Mouse (Mus musculus) ovary, adult 2 months (tissue): ENCODE data around the gene Dyrk1b. TPM values are rescaled to one million over a fixed set of nuclear protein-coding genes. Genes with fewer than 3 reads are reported as not detected.

Source experiments
- polyA plus RNA-seq: library from polyadenylated mRNA; depleted of rRNA; stranded (reverse); fragments of >200 nt; gene quantifications from 2 replicates; pipeline ENCODE4 v1.2.3, GENCODE M21; 2012; rRNA removed

The Dyrk1b gene
- 57.1 and 60.7 TPM in 2 replicates for polyA plus RNA-seq

GRCm38 (mm10) chr7:28179228-28179627 is at the start of gene Dyrk1b:
Dyrk1b (plus strand) TSS chr7:28179469.

GRCm38 (mm10) chr7:28169489-28170422 is 9.5 kb upstream of the Dyrk1b start, which contains the start of gene Fbl:
Fbl (plus strand) TSS chr7:28169710.

Other genes starting within 250 kb of the Dyrk1b start
- gene Zfp780b, start 200.3 kb upstream of the Dyrk1b start, polyA plus RNA-seq, result 1.0 and 1.4 TPM in 2 replicates
- 0.10 and 0.44 TPM in 2 replicates for gene Zfp850, start 165.4 kb upstream of the Dyrk1b start, polyA plus RNA-seq
- gene Psmc4, start 129.4 kb upstream of the Dyrk1b start, polyA plus RNA-seq, result 146 and 150 TPM in 2 replicates
- 24.0 and 60.8 TPM in 2 replicates for gene Fcgbp, start 108.2 kb upstream of the Dyrk1b start, polyA plus RNA-seq
- 0.12 and 0.15 TPM in 2 replicates for gene 9530053A07Rik, start 50.0 kb upstream of the Dyrk1b start, polyA plus RNA-seq
- gene Fbl, start 9.8 kb upstream of the Dyrk1b start, polyA plus RNA-seq, result 53.6 and 78.1 TPM in 2 replicates
- 25.5 and 40.8 TPM in 2 replicates for gene Eid2, start 88.4 kb downstream of the Dyrk1b start, polyA plus RNA-seq
- 16.8 and 23.9 TPM in 2 replicates for gene Eid2b, start 98.3 kb downstream of the Dyrk1b start, polyA plus RNA-seq
- gene Selenov, start 111.7 kb downstream of the Dyrk1b start, polyA plus RNA-seq, result 0.12 and 0.46 TPM in 2 replicates
- gene Dll3, start 122.8 kb downstream of the Dyrk1b start, polyA plus RNA-seq, result 0.38 and 0.45 TPM in 2 replicates
- 104 and 109 TPM in 2 replicates for gene Timm50, start 132.6 kb downstream of the Dyrk1b start, polyA plus RNA-seq
- gene Supt5, start 159.3 kb downstream of the Dyrk1b start, polyA plus RNA-seq, result 140 and 172 TPM in 2 replicates
- 1,842 and 2,300 TPM in 2 replicates for gene Rps16, start 171.2 kb downstream of the Dyrk1b start, polyA plus RNA-seq
- gene Plekhg2, start 193.1 kb downstream of the Dyrk1b start, polyA plus RNA-seq, result 48.3 and 50.7 TPM in 2 replicates
- gene Zfp36, start 200.8 kb downstream of the Dyrk1b start, polyA plus RNA-seq, result 50.2 and 54.2 TPM in 2 replicates
- 93.8 and 104 TPM in 2 replicates for gene Med29, start 213.2 kb downstream of the Dyrk1b start, polyA plus RNA-seq
- gene Paf1, start 213.5 kb downstream of the Dyrk1b start, polyA plus RNA-seq, result 118 and 195 TPM in 2 replicates